Mouse (Mus musculus) forebrain, embryonic 12.5 days (tissue): ENCODE measurements around the gene Gm28035. TPM values are rescaled to one million over a fixed set of nuclear protein-coding genes. Genes with fewer than 3 reads are reported as not detected.

Experiments used
- ATAC-seq: fragments of 200-750 bp; cut with Nextera tagmentation; 2 replicates; pipeline ENCODE4 v1.8.0; 2017; ENCODE audit warnings: moderate TSS enrichment; ENCODE audit not compliant: low FRiP score
- H3K27ac ChIP-seq: fragments of 300-500 bp; sonication (generic); 2 replicates; pipeline ENCODE4 v1.5.1; 2016; ENCODE audit warnings: mild to moderate bottlenecking
- H3K27me3 ChIP-seq: fragments of 300-500 bp; sonication (generic); 2 replicates; pipeline ENCODE4 v1.6.1; 2016; ENCODE audit warnings: mild to moderate bottlenecking
- H3K36me3 ChIP-seq: fragments of 300-500 bp; sonication (generic); replicated peaks from 2 replicates; pipeline ENCODE4 v1.6.1; 2016; ENCODE audit warnings: mild to moderate bottlenecking
- H3K4me1 ChIP-seq: fragments of 300-500 bp; sonication (generic); 2 replicates; pipeline ENCODE4 v1.6.1; 2016
- H3K4me2 ChIP-seq: fragments of 300-500 bp; sonication (generic); 2 replicates; pipeline ENCODE4 v1.6.1; 2016; ENCODE audit warnings: mild to moderate bottlenecking, moderate library complexity
- H3K4me3 ChIP-seq: fragments of 300-500 bp; sonication (generic); replicated peaks from 2 replicates; pipeline ENCODE4 v1.5.1; 2016; ENCODE audit warnings: mild to moderate bottlenecking
- H3K9ac ChIP-seq: fragments of 300-500 bp; sonication (generic); 2 replicates; pipeline ENCODE4 v1.6.1; 2016; ENCODE audit warnings: mild to moderate bottlenecking
- H3K9me3 ChIP-seq: fragments of 300-500 bp; sonication (generic); 2 replicates; pipeline ENCODE4 v1.6.1; 2016
- WGBS: fragments of 180-500 bp; shearing (Covaris S2); methylation state at CpG from one replicate; pipeline ENCODE4 v1.1.7; 2016; 5-methylcytosine and 5-hydroxymethylcytosine counted together
- polyA plus RNA-seq: library from polyadenylated mRNA; unstranded; fragments of >200 nt; fragmentation: Nextera tagmentation; extraction: Ambion mirVana; gene quantifications from 2 replicates; pipeline ENCODE4 v1.2.1, GENCODE M21; 2016

The Gm28035 gene
- polyA plus RNA-seq, 1 experiment from 2014 or later = 0.64 TPM

GRCm38 (mm10) chr2:30257699-30258460 lies 17.5 kb downstream of the Gm28035 start:
- H3K27ac ChIP-seq = no peak overlapping the region

GRCm38 (mm10) chr2:30258600-30258999 lies 18.2 kb downstream of the Gm28035 start:
- peaks cover 94% of the 10 kb centered on the region for H3K36me3 ChIP-seq
- H3K9me3 ChIP-seq = no peaks in the 10 kb centered on the region
- no peak overlapping the region for H3K9ac ChIP-seq
- no peaks in the 10 kb centered on the region for H3K27me3 ChIP-seq
- 90% methylated on average over 4 of the region's 4 CpGs for WGBS
- H3K27ac ChIP-seq = no peak overlapping the region
- no peak overlapping the region for H3K4me2 ChIP-seq
- no peak for ATAC-seq
- no peak overlapping the region for H3K4me3 ChIP-seq
- peaks cover 4% of the 10 kb centered on the region for H3K4me1 ChIP-seq

More at GRCm38 (mm10) chr2:30257699-30258460, 17.5 kb downstream of the Gm28035 start:
- WGBS = 91% methylated on average over 7 of the region's 7 CpGs
- no peaks in the 10 kb centered on the region for H3K4me1 ChIP-seq
- H3K36me3 ChIP-seq = peaks cover 93% of the 10 kb centered on the region
- no peaks in the 10 kb centered on the region for H3K27me3 ChIP-seq
- ATAC-seq = no peak
- no peaks in the 10 kb centered on the region for H3K9me3 ChIP-seq
- no peak overlapping the region for H3K4me2 ChIP-seq
- no peak overlapping the region for H3K4me3 ChIP-seq
- no peak overlapping the region for H3K9ac ChIP-seq

GRCm38 (mm10) chr2:30259131-30260064 lies 19.0 kb downstream of the Gm28035 start:
- Histone ChIP-seq H3K4me1 (peaks cover 4% of the 10 kb centered on the region), H3K9ac (no peak overlapping the region), H3K27me3 (no peaks in the 10 kb centered on the region), H3K9me3 (no peaks in the 10 kb centered on the region), H3K36me3 (peaks cover 95% of the 10 kb centered on the region), H3K27ac (no peak overlapping the region), H3K4me2 (no peak overlapping the region), H3K4me3 (no peak overlapping the region)
- no peak for ATAC-seq
- 93% methylated on average over 15 of the region's 15 CpGs for WGBS

- Histone ChIP-seq H3K4me1 (peaks cover 15% of the 10 kb centered on the region), H3K4me3 (no peak overlapping the region), H3K27me3 (no peaks in the 10 kb centered on the region), H3K9me3 (no peaks in the 10 kb centered on the region), H3K4me2 (no peak overlapping the region), H3K9ac (no peak overlapping the region), H3K27ac (no peak overlapping the region), H3K36me3 (peaks cover 88% of the 10 kb centered on the region)
- ATAC-seq = no peak
- WGBS = 84% methylated on average over 4 of the region's 4 CpGs
Measured at GRCm38 (mm10) chr2:30261064-30261736, 20.8 kb downstream of the Gm28035 start.

GRCm38 (mm10) chr2:30261921-30262839 lies 21.8 kb downstream of the Gm28035 start:
- peaks cover 78% of the 10 kb centered on the region for H3K36me3 ChIP-seq
- WGBS = 95% methylated on average over 18 of the region's 18 CpGs
- ATAC-seq = no peak
- 0 out of 2 replicates have a peak overlapping the region, but pooled peaks have one; percentile 8 for H3K27ac ChIP-seq
- no peaks in the 10 kb centered on the region for H3K27me3 ChIP-seq
- H3K9ac ChIP-seq = no peak overlapping the region
- no peak overlapping the region for H3K4me2 ChIP-seq
- peaks cover 24% of the 10 kb centered on the region for H3K4me1 ChIP-seq
- H3K4me3 ChIP-seq = no peak overlapping the region
- no peaks in the 10 kb centered on the region for H3K9me3 ChIP-seq

GRCm38 (mm10) chr2:30262840-30263441 lies 22.6 kb downstream of the Gm28035 start:
- no peak overlapping the region for H3K4me2 ChIP-seq
- H3K36me3 ChIP-seq = peaks cover 76% of the 10 kb centered on the region
- H3K4me3 ChIP-seq = no peak overlapping the region
- H3K27me3 ChIP-seq = no peaks in the 10 kb centered on the region
- 73% methylated on average over 4 of the region's 4 CpGs for WGBS
- H3K27ac ChIP-seq = 0 out of 2 replicates have a peak overlapping the region, but pooled peaks have one; percentile 31
- no peak overlapping the region for H3K9ac ChIP-seq
- no peaks in the 10 kb centered on the region for H3K9me3 ChIP-seq
- H3K4me1 ChIP-seq = peaks cover 24% of the 10 kb centered on the region
- ATAC-seq = no peak

- 0 out of 2 replicates have a peak overlapping the region, but pooled peaks have one; percentile 13 for H3K27ac ChIP-seq
- no peak overlapping the region for H3K9ac ChIP-seq
- H3K4me2 ChIP-seq = no peak overlapping the region
- peaks cover 24% of the 10 kb centered on the region for H3K4me1 ChIP-seq
- no peak overlapping the region for H3K4me3 ChIP-seq
- H3K36me3 ChIP-seq = peaks cover 67% of the 10 kb centered on the region
- no peak for ATAC-seq
- 95% methylated on average over 6 of the region's 6 CpGs for WGBS
- no peaks in the 10 kb centered on the region for H3K9me3 ChIP-seq
- no peaks in the 10 kb centered on the region for H3K27me3 ChIP-seq
Measured at GRCm38 (mm10) chr2:30263811-30264210, 23.4 kb downstream of the Gm28035 start.

GRCm38 (mm10) chr2:30264671-30265519 lies 24.5 kb downstream of the Gm28035 start:
- Histone ChIP-seq H3K27ac (peak overlapping the region; percentile 70), H3K9me3 (no peaks in the 10 kb centered on the region), H3K4me3 (no peak overlapping the region), H3K4me2 (no peak overlapping the region), H3K4me1 (peaks cover 24% of the 10 kb centered on the region), H3K36me3 (peaks cover 56% of the 10 kb centered on the region), H3K9ac (no peak overlapping the region), H3K27me3 (no peaks in the 10 kb centered on the region)
- WGBS = 84% methylated on average over 7 of the region's 7 CpGs
- ATAC-seq = no peak

- peaks cover 47% of the 10 kb centered on the region for H3K36me3 ChIP-seq
- peak within 1 kb of the TSS; percentile 70 for H3K27ac ChIP-seq
- WGBS = 36% methylated on average over 5 of the region's 5 CpGs
- H3K4me3 ChIP-seq = no peak within 1 kb of the TSS
- no peaks in the 10 kb centered on the region for H3K9me3 ChIP-seq
- no peak within 1 kb of the TSS for H3K9ac ChIP-seq
- H3K27me3 ChIP-seq = no peaks in the 10 kb centered on the region
- ATAC-seq = no peak
- peaks cover 24% of the 10 kb centered on the region for H3K4me1 ChIP-seq
- H3K4me2 ChIP-seq = no peak within 1 kb of the TSS
Measured at GRCm38 (mm10) chr2:30265767-30266253, 25.4 kb downstream of the Gm28035 start, which contains the start of gene Phyhd1. Phyhd1 (plus strand) TSS chr2:30266203.

GRCm38 (mm10) chr2:30266392-30266941 lies 26.1 kb downstream of the Gm28035 start:
- Histone ChIP-seq H3K36me3 (peaks cover 41% of the 10 kb centered on the region), H3K27ac (peak overlapping the region; percentile 70), H3K27me3 (no peaks in the 10 kb centered on the region), H3K4me2 (no peak overlapping the region), H3K4me3 (no peak overlapping the region), H3K9me3 (no peaks in the 10 kb centered on the region), H3K4me1 (peaks cover 24% of the 10 kb centered on the region), H3K9ac (no peak overlapping the region)
- no peak for ATAC-seq
- 13% methylated on average over 4 of the region's 4 CpGs for WGBS
